Mouse (Mus musculus): ENCODE measurements around the gene Galntl5.

Gene Galntl5

GRCm38 (mm10) chr5:25181004-25181531 is at the start of gene Galntl5:
Gene Galntl5 (plus strand): TSS chr5:25181460.
- DNase-seq, result peak; percentile 85

GRCm38 (mm10) chr5:25146705-25147104 is 34.6 kb upstream of the Galntl5 start:
- DNase-seq, result peak; percentile 25

- peak; percentile 62 for DNase-seq
Observed at GRCm38 (mm10) chr5:25149331-25149965, 31.8 kb upstream of the Galntl5 start.

- DNase-seq, result peak; percentile 80
Observed at GRCm38 (mm10) chr5:25153491-25153890, 27.8 kb upstream of the Galntl5 start.

GRCm38 (mm10) chr5:25153996-25154395 is 27.3 kb upstream of the Galntl5 start:
- peak; percentile 94 for DNase-seq

GRCm38 (mm10) chr5:25154823-25155222 is 26.4 kb upstream of the Galntl5 start:
- peak; percentile 73 for DNase-seq

- peak; percentile 13 for DNase-seq
Observed at GRCm38 (mm10) chr5:25155351-25155750, 25.9 kb upstream of the Galntl5 start.

GRCm38 (mm10) chr5:25157136-25157535 is 24.1 kb upstream of the Galntl5 start:
- peak; percentile 53 for DNase-seq

GRCm38 (mm10) chr5:25160515-25160914 is 20.7 kb upstream of the Galntl5 start:
- DNase-seq, result peak; percentile 74

GRCm38 (mm10) chr5:25162981-25163380 is 18.3 kb upstream of the Galntl5 start:
- DNase-seq, result peak; percentile 81

GRCm38 (mm10) chr5:25163938-25164337 is 17.3 kb upstream of the Galntl5 start:
- peak; percentile 35 for DNase-seq

GRCm38 (mm10) chr5:25164341-25164740 is 16.9 kb upstream of the Galntl5 start:
- peak; percentile 67 for DNase-seq

GRCm38 (mm10) chr5:25165102-25165788 is 16.0 kb upstream of the Galntl5 start:
- peak; percentile 68 for DNase-seq

GRCm38 (mm10) chr5:25165789-25166135 is 15.5 kb upstream of the Galntl5 start:
- DNase-seq, result peak; percentile 55

- peak; percentile 22 for DNase-seq
Observed at GRCm38 (mm10) chr5:25166665-25167064, 14.6 kb upstream of the Galntl5 start.

GRCm38 (mm10) chr5:25177937-25178336 is 3.3 kb upstream of the Galntl5 start:
- peak; percentile 72 for DNase-seq

- DNase-seq, result peak; percentile 7
Observed at GRCm38 (mm10) chr5:25178543-25178942, 2.7 kb upstream of the Galntl5 start.

- DNase-seq, result peak; percentile 69
Observed at GRCm38 (mm10) chr5:25179284-25179683, 2.0 kb upstream of the Galntl5 start.

GRCm38 (mm10) chr5:25179936-25180488 is 1.2 kb upstream of the Galntl5 start:
- DNase-seq, result peak; percentile 74

GRCm38 (mm10) chr5:25183595-25183994 is 2.3 kb downstream of the Galntl5 start:
- DNase-seq, result peak; percentile 43

GRCm38 (mm10) chr5:25184594-25184993 is 3.3 kb downstream of the Galntl5 start:
- peak; percentile 31 for DNase-seq

GRCm38 (mm10) chr5:25187727-25188126 is 6.5 kb downstream of the Galntl5 start:
- DNase-seq, result peak; percentile 60

- no peak for DNase-seq
Observed at GRCm38 (mm10) chr5:25188802-25189201, 7.5 kb downstream of the Galntl5 start.

- peak; percentile 37 for DNase-seq
Observed at GRCm38 (mm10) chr5:25190521-25190920, 9.3 kb downstream of the Galntl5 start.

All from heart, adult 11 months (tissue).